Mouse (Mus musculus): ENCODE results near the gene Plppr3.
A peak's percentile ranks its signal among the peaks of the same experiment; 100 is the strongest.
"Not testable (repeated sequence)": the region's sequence is repeated elsewhere in the genome, so short reads cannot be mapped to it uniquely, and the experiment has no call there.

The Plppr3 gene

GRCm38 (mm10) chr10:79900951-79901410, 26.5 kb upstream of the Plppr3 start:
- DNase-seq, result no peak

- DNase-seq, result no peak
Measured at GRCm38 (mm10) chr10:79897316-79898245, 23.1 kb upstream of the Plppr3 start.

- DNase-seq, result no peak
Measured at GRCm38 (mm10) chr10:79896814-79897213, 22.4 kb upstream of the Plppr3 start.

GRCm38 (mm10) chr10:79896306-79896705, 21.9 kb upstream of the Plppr3 start:
- DNase-seq, result no peak

- DNase-seq, result peak; percentile 95
Measured at GRCm38 (mm10) chr10:79892451-79893118, 18.2 kb upstream of the Plppr3 start.

- no peak for DNase-seq
Measured at GRCm38 (mm10) chr10:79890670-79891069, 16.2 kb upstream of the Plppr3 start, which contains the start of gene Cfd. Cfd (plus strand) TSS chr10:79890853.

GRCm38 (mm10) chr10:79889386-79889785, 15.0 kb upstream of the Plppr3 start:
- DNase-seq, result no peak

GRCm38 (mm10) chr10:79886611-79887010, 12.2 kb upstream of the Plppr3 start:
- peak; percentile 91 for DNase-seq

GRCm38 (mm10) chr10:79886054-79886453, 11.6 kb upstream of the Plppr3 start, which contains the start of gene Elane:
Elane (plus strand) TSS chr10:79886247.
- DNase-seq, result peak; percentile 87

- DNase-seq, result not testable (repeated sequence)
Measured at GRCm38 (mm10) chr10:79884938-79885337, 10.5 kb upstream of the Plppr3 start.

GRCm38 (mm10) chr10:79884446-79884845, 10.0 kb upstream of the Plppr3 start:
- DNase-seq, result peak; percentile 98

GRCm38 (mm10) chr10:79883297-79884084, 9.1 kb upstream of the Plppr3 start:
- peak; percentile 95 for DNase-seq

- peak; percentile 93 for DNase-seq
Measured at GRCm38 (mm10) chr10:79881981-79882380, 7.5 kb upstream of the Plppr3 start.

- DNase-seq, result peak; percentile 87
Measured at GRCm38 (mm10) chr10:79880721-79881120, 6.3 kb upstream of the Plppr3 start.

- DNase-seq, result no peak
Measured at GRCm38 (mm10) chr10:79879527-79879926, 5.1 kb upstream of the Plppr3 start.

- DNase-seq, result peak; percentile 98
Measured at GRCm38 (mm10) chr10:79877757-79878156, 3.3 kb upstream of the Plppr3 start.

- peak; percentile 96 for DNase-seq
Measured at GRCm38 (mm10) chr10:79877174-79877573, 2.7 kb upstream of the Plppr3 start.

- DNase-seq, result peak; percentile 85
Measured at GRCm38 (mm10) chr10:79873715-79874289, 632 bp downstream of the Plppr3 start.

GRCm38 (mm10) chr10:79873313-79873712, 1.1 kb downstream of the Plppr3 start:
- no peak for DNase-seq

GRCm38 (mm10) chr10:79872862-79873261, 1.6 kb downstream of the Plppr3 start:
- DNase-seq, result peak; percentile 87

GRCm38 (mm10) chr10:79871845-79872244, 2.6 kb downstream of the Plppr3 start:
- no peak for DNase-seq

- peak; percentile 92 for DNase-seq
Measured at GRCm38 (mm10) chr10:79866601-79867000, 7.8 kb downstream of the Plppr3 start.
